Mouse (Mus musculus): ENCODE results near the gene Olfr1014. TPM values are rescaled to one million over a fixed set of nuclear protein-coding genes. Genes with fewer than 3 reads are reported as not detected.

Olfr1014 gene
- not detected in 2 replicates for polyA plus RNA-seq (2015; fragmentation: Nextera tagmentation; extraction: Ambion mirVana)

DNA sequence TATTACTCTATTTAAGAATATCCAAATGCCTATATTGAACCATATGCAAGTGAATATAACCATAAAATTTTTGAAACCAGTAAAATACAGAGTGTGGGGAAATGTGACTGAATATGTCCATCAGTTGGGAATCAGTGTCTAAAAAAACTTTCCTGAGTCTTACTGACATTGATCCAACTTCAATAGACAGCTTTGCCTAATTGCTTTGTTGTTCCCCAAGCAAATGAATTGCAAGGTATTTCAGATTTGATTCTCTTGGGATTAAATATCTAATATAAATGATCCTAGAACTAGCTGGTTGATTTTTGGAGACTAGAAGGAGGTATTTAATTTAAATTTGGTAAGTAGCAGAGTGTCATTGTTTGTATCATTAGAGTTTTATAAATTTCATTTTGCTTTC, at the start of gene Olfr1014:
Gene Olfr1014 (plus strand): TSS at position 301 of the 400 bp plus-strand sequence.
- Histone ChIP-seq H3K4me1 (ENCODE audit: control insufficient read depth, insufficient read depth, low read length) (no peaks in the 10 kb centered on the region), H3K27ac (ENCODE audit: low read length) (no peak within 1 kb of the TSS), H3K4me2 (ENCODE audit: low read depth, low read length) (no peak within 1 kb of the TSS), H3K4me3 (ENCODE audit: low read length) (no peak within 1 kb of the TSS), H3K27me3 (replicated peaks; ENCODE audit: control insufficient read depth, insufficient read depth, low read length) (no peaks in the 10 kb centered on the region), H3K36me3 (ENCODE audit: control insufficient read depth, insufficient read depth, low read length) (no peaks in the 10 kb centered on the region), H3K9ac (ENCODE audit: low read depth, low read length) (no peak within 1 kb of the TSS), H3K9me3 (ENCODE audit: control insufficient read depth, low read length) (no peaks in the 10 kb centered on the region)
- no peak for ATAC-seq

DNA sequence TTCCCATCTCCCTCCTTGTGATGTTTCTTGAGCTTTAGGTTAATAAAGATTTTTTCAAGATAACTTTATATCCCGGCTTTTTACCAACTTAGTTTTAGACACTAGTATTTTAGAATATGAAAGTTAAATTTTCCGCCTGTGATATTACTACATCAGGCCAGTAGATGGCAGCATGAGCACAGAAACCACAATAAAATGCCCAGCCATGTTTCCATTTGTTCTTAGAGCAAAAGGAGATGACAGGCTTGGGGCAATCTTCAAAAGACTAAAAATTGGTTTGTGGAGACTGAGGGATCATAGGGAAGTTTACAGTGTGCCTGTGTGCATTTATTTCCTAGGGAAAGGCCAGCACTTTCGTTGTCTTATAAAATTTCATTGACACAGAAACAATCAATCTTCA, 46.7 kb upstream of the Olfr1014 start:
- Histone ChIP-seq H3K9me3 (ENCODE audit: control insufficient read depth, low read length) (no peaks in the 10 kb centered on the region), H3K4me3 (ENCODE audit: low read length) (no peak overlapping the region), H3K9ac (ENCODE audit: low read depth, low read length) (no peak overlapping the region), H3K4me2 (ENCODE audit: low read depth, low read length) (no peak overlapping the region), H3K27me3 (replicated peaks; ENCODE audit: control insufficient read depth, insufficient read depth, low read length) (no peaks in the 10 kb centered on the region), H3K27ac (ENCODE audit: low read length) (no peak overlapping the region), H3K36me3 (ENCODE audit: control insufficient read depth, insufficient read depth, low read length) (no peaks in the 10 kb centered on the region), H3K4me1 (ENCODE audit: control insufficient read depth, insufficient read depth, low read length) (no peaks in the 10 kb centered on the region)
- 14% methylated on average over 3 of the region's 3 CpGs for WGBS
- no peak for ATAC-seq

DNA sequence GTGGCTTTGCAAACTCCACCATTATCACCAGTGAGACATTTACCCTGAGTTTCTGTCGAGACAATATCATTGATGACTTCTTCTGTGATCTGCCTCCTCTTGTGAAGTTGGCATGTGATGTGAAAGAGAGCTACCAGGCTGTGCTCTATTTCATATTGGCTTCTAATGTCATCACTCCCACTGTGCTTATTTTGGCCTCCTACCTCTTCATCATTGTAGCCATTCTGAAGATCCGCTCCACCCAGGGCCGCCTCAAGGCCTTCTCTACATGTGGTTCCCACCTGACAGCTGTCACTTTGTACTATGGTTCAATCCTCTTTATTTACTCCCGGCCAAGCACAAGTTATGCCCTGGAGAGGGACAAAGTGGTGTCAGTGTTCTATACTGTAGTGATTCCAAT, 18.7 kb upstream of the Olfr1014 start:
- no peaks in the 10 kb centered on the region for H3K27me3 ChIP-seq (replicated peaks; ENCODE audit: control insufficient read depth, insufficient read depth, low read length)
- no peaks in the 10 kb centered on the region for H3K9me3 ChIP-seq (ENCODE audit: control insufficient read depth, low read length)
- WGBS, result 85% methylated on average over 4 of the region's 4 CpGs
- ATAC-seq, result no peak
- no peak overlapping the region for H3K4me2 ChIP-seq (ENCODE audit: low read depth, low read length)
- no peaks in the 10 kb centered on the region for H3K4me1 ChIP-seq (ENCODE audit: control insufficient read depth, insufficient read depth, low read length)
- no peak overlapping the region for H3K9ac ChIP-seq (ENCODE audit: low read depth, low read length)
- H3K27ac ChIP-seq (ENCODE audit: low read length), result no peak overlapping the region
- no peak overlapping the region for H3K4me3 ChIP-seq (ENCODE audit: low read length)
- H3K36me3 ChIP-seq (ENCODE audit: control insufficient read depth, insufficient read depth, low read length), result no peaks in the 10 kb centered on the region

DNA sequence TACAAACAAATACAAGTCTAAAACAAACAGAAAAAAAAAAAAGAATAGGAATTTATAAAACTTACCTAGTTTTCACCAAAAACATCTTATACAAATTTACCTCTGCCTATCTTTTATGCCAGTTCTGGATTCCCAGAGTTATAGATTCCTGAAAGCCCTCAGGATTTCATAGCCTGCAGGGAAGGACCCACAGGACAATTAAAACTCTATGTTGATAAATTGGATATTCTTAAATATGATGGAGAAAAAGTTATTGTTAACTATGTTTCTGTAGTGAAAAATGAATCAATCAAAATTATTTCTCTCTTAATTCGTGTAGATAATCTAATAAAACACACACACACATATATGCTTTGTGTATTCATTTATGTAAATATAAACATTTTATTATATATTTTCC, 9.8 kb upstream of the Olfr1014 start, which contains the start of gene Olfr1012:
Gene Olfr1012 (minus strand): TSS at position 101 of the 400 bp plus-strand sequence.
- no peaks in the 10 kb centered on the region for H3K9me3 ChIP-seq (ENCODE audit: control insufficient read depth, low read length)
- H3K4me3 ChIP-seq (ENCODE audit: low read length), result no peak within 1 kb of the TSS
- H3K9ac ChIP-seq (ENCODE audit: low read depth, low read length), result no peak within 1 kb of the TSS
- H3K27ac ChIP-seq (ENCODE audit: low read length), result no peak within 1 kb of the TSS
- H3K36me3 ChIP-seq (ENCODE audit: control insufficient read depth, insufficient read depth, low read length), result no peaks in the 10 kb centered on the region
- H3K27me3 ChIP-seq (replicated peaks; ENCODE audit: control insufficient read depth, insufficient read depth, low read length), result no peaks in the 10 kb centered on the region
- no peak within 1 kb of the TSS for H3K4me2 ChIP-seq (ENCODE audit: low read depth, low read length)
- no peaks in the 10 kb centered on the region for H3K4me1 ChIP-seq (ENCODE audit: control insufficient read depth, insufficient read depth, low read length)
- no peak for ATAC-seq
- 69% methylated on average over 1 of the region's 1 CpGs for WGBS

DNA sequence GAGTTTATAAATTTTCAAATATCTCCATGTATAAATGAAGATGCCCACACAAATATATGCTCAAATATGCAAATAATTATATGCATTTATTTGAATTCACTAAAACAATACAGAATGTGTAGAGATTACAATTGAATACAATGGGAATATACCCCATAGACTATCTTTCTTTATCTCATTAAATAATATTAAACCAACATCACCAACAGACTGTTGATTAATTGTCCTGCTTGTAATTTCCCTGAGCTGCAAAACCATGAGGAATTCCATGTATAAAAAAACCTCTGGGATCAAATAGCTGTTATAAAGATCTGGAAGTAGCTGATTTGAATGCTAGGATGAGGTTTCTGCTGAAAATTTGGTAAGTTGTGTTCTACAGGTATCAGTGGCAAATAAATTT, 5.7 kb upstream of the Olfr1014 start, which contains the start of gene Olfr1013:
Gene Olfr1013 (plus strand): TSS at position 301 of the 400 bp plus-strand sequence.
- no peak within 1 kb of the TSS for H3K9ac ChIP-seq (ENCODE audit: low read depth, low read length)
- H3K4me1 ChIP-seq (ENCODE audit: control insufficient read depth, insufficient read depth, low read length), result no peaks in the 10 kb centered on the region
- no peaks in the 10 kb centered on the region for H3K9me3 ChIP-seq (ENCODE audit: control insufficient read depth, low read length)
- no peak for ATAC-seq
- no peaks in the 10 kb centered on the region for H3K27me3 ChIP-seq (replicated peaks; ENCODE audit: control insufficient read depth, insufficient read depth, low read length)
- no peak within 1 kb of the TSS for H3K4me3 ChIP-seq (ENCODE audit: low read length)
- H3K27ac ChIP-seq (ENCODE audit: low read length), result no peak within 1 kb of the TSS
- H3K4me2 ChIP-seq (ENCODE audit: low read depth, low read length), result no peak within 1 kb of the TSS
- no peaks in the 10 kb centered on the region for H3K36me3 ChIP-seq (ENCODE audit: control insufficient read depth, insufficient read depth, low read length)

DNA sequence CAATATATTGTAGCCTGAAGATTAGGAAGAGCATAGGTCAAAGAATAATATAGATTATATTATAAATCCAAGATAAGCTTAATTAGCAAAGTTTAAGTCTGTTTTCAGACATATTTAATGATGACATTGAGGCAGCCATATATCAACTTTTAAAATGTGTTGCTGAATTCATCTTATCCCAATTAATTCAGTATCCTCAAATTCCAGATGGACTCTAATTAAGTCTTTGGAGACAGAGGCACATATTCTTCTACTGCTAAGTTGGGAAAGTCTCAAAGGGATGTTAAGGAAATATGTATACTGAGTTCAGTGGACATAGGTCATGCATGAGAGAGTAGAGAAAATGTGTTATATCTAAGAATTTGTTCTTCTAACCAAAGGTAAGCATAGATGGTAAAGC, 9.2 kb downstream of the Olfr1014 start, which contains the start of gene Olfr1015:
Gene Olfr1015 (plus strand): TSS at position 301 of the 400 bp plus-strand sequence.
- ATAC-seq, result no peak
- Histone ChIP-seq H3K9me3 (ENCODE audit: control insufficient read depth, low read length) (no peaks in the 10 kb centered on the region), H3K9ac (ENCODE audit: low read depth, low read length) (no peak within 1 kb of the TSS), H3K27me3 (replicated peaks; ENCODE audit: control insufficient read depth, insufficient read depth, low read length) (no peaks in the 10 kb centered on the region), H3K27ac (ENCODE audit: low read length) (no peak within 1 kb of the TSS), H3K4me3 (ENCODE audit: low read length) (no peak within 1 kb of the TSS), H3K4me2 (ENCODE audit: low read depth, low read length) (no peak within 1 kb of the TSS), H3K4me1 (ENCODE audit: control insufficient read depth, insufficient read depth, low read length) (no peaks in the 10 kb centered on the region), H3K36me3 (ENCODE audit: control insufficient read depth, insufficient read depth, low read length) (no peaks in the 10 kb centered on the region)

DNA sequence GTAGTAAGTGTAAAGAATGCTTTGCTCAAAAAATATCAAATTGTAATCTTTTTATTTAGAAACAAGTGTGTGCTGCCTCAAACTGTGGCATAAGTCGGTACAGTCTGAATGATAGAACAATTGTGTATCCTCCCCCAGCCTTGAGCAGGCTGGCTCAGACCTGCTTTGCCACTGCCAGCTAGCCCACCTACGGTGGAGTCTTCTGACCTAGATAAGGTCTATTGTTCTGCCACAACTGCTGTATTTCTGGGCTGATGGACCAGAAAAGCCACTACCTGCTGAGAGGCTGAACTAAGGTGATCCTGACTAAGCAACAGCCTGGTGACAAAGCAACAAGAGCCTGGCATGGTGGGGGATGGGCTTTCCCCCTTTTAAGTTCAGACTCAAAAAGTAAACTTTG, 19.8 kb downstream of the Olfr1014 start:
- no peaks in the 10 kb centered on the region for H3K4me1 ChIP-seq (ENCODE audit: control insufficient read depth, insufficient read depth, low read length)
- no peaks in the 10 kb centered on the region for H3K9me3 ChIP-seq (ENCODE audit: control insufficient read depth, low read length)
- H3K27me3 ChIP-seq (replicated peaks; ENCODE audit: control insufficient read depth, insufficient read depth, low read length), result no peaks in the 10 kb centered on the region
- H3K9ac ChIP-seq (ENCODE audit: low read depth, low read length), result no peak overlapping the region
- H3K36me3 ChIP-seq (ENCODE audit: control insufficient read depth, insufficient read depth, low read length), result no peaks in the 10 kb centered on the region
- no peak overlapping the region for H3K4me3 ChIP-seq (ENCODE audit: low read length)
- no peak for ATAC-seq
- no peak overlapping the region for H3K27ac ChIP-seq (ENCODE audit: low read length)
- 53% methylated on average over 2 of the region's 2 CpGs for WGBS
- no peak overlapping the region for H3K4me2 ChIP-seq (ENCODE audit: low read depth, low read length)

DNA sequence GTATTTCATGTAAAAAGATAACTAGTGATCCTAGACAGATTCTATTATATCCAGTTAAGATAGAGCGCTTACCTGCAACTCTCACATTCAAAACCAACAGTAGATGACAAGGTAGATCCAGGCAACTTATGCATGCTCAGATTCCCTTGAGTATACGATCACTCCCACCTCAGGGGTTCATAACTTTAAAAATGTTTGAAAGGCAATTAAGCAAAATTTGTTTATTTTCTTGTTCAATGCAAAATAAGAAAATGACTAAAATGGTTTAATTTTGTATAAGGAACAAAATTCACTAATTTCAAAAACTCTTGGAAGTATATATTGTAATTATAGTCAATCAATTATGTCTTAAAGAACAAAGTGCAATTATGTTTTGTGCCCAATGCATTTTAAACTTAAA, 29.9 kb downstream of the Olfr1014 start, which contains the start of gene Olfr1016:
Gene Olfr1016 (minus strand): TSS at position 101 of the 400 bp plus-strand sequence.
- 92% methylated on average over 2 of the region's 2 CpGs for WGBS
- Histone ChIP-seq H3K9me3 (ENCODE audit: control insufficient read depth, low read length) (no peaks in the 10 kb centered on the region), H3K4me3 (ENCODE audit: low read length) (no peak within 1 kb of the TSS), H3K4me1 (ENCODE audit: control insufficient read depth, insufficient read depth, low read length) (no peaks in the 10 kb centered on the region), H3K36me3 (ENCODE audit: control insufficient read depth, insufficient read depth, low read length) (no peaks in the 10 kb centered on the region), H3K9ac (ENCODE audit: low read depth, low read length) (no peak within 1 kb of the TSS), H3K27ac (ENCODE audit: low read length) (no peak within 1 kb of the TSS), H3K27me3 (replicated peaks; ENCODE audit: control insufficient read depth, insufficient read depth, low read length) (no peaks in the 10 kb centered on the region), H3K4me2 (ENCODE audit: low read depth, low read length) (no peak within 1 kb of the TSS)
- ATAC-seq, result no peak

DNA sequence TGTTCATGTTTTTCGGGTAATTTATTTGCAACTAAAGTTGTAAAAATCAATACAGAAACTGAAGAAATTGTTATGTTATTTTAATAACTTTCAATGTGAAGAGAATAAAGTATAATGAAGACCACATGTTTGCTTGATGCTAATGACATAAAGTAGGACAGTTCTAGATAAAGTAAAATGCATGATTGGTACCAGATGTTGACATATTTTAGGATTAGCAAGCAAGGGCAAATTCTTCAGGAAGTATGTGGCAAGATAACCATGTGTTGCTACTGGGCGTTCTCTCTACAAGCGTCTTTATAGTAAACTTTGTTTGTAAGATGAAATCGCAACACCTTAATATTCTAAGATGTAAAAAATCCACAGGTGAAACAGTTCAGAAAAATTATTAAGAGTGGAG, 32.0 kb downstream of the Olfr1014 start:
- H3K27me3 ChIP-seq (replicated peaks; ENCODE audit: control insufficient read depth, insufficient read depth, low read length), result no peaks in the 10 kb centered on the region
- H3K9ac ChIP-seq (ENCODE audit: low read depth, low read length), result no peak overlapping the region
- no peak overlapping the region for H3K4me2 ChIP-seq (ENCODE audit: low read depth, low read length)
- 85% methylated on average over 4 of the region's 4 CpGs for WGBS
- H3K27ac ChIP-seq (ENCODE audit: low read length), result no peak overlapping the region
- H3K4me1 ChIP-seq (ENCODE audit: control insufficient read depth, insufficient read depth, low read length), result no peaks in the 10 kb centered on the region
- no peaks in the 10 kb centered on the region for H3K36me3 ChIP-seq (ENCODE audit: control insufficient read depth, insufficient read depth, low read length)
- H3K4me3 ChIP-seq (ENCODE audit: low read length), result no peak overlapping the region
- ATAC-seq, result no peak
- H3K9me3 ChIP-seq (ENCODE audit: control insufficient read depth, low read length), result no peaks in the 10 kb centered on the region

DNA sequence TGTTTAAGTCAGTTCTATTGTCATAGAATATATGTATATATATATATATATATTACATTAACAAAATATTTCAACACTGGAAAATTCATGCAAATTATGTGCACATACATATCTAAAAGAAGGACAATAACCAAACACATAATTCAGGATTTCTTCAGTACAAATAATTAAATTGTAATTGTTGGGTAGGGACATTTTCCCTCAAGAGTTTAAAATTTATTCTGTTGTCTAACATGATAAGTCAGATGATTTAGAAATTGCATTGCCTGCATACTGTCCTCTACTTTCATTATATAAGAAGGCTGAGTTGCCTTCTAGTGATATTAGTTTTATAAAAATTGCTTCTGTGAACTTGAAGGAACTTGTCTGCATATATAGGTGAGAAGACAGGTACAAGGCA, 45.7 kb downstream of the Olfr1014 start, which contains the start of gene Olfr1018:
Gene Olfr1018 (plus strand): TSS at position 301 of the 400 bp plus-strand sequence.
- ATAC-seq, result no peak
- no peak within 1 kb of the TSS for H3K4me3 ChIP-seq (ENCODE audit: low read length)
- H3K4me1 ChIP-seq (ENCODE audit: control insufficient read depth, insufficient read depth, low read length), result no peaks in the 10 kb centered on the region
- H3K9me3 ChIP-seq (ENCODE audit: control insufficient read depth, low read length), result no peaks in the 10 kb centered on the region
- no peaks in the 10 kb centered on the region for H3K27me3 ChIP-seq (replicated peaks; ENCODE audit: control insufficient read depth, insufficient read depth, low read length)
- no peak within 1 kb of the TSS for H3K27ac ChIP-seq (ENCODE audit: low read length)
- H3K4me2 ChIP-seq (ENCODE audit: low read depth, low read length), result no peak within 1 kb of the TSS
- no peaks in the 10 kb centered on the region for H3K36me3 ChIP-seq (ENCODE audit: control insufficient read depth, insufficient read depth, low read length)
- no peak within 1 kb of the TSS for H3K9ac ChIP-seq (ENCODE audit: low read depth, low read length)

All from intestine, embryonic 16.5 days (tissue).